Mouse (Mus musculus): ENCODE results near the gene Zfp867.

- TF ChIP-seq CTCF (IDR thresholded peaks at IDR 0.05; ENCODE audit: control insufficient read depth, insufficient read depth, insufficient replicate concordance, low read depth, low read length) (no peak), POLR2A (IDR thresholded peaks at IDR 0.05; ENCODE audit: control insufficient read depth, low read depth, low read length) (no peak)
These were observed 42.3 kb downstream of the Zfp867 start for GRCm38 (mm10) chr11:59429959-59430358.
